Mouse (Mus musculus) gastrocnemius, adult 8-10 months (tissue): ENCODE measurements around the gene Gm12695. TPM values are rescaled to one million over a fixed set of nuclear protein-coding genes. Genes with fewer than 3 reads are reported as not detected.

Source experiments
- DNase-seq, 2 experiments: peaks; one replicate each; pipeline ENCODE4 v3.0.0; 2022; ENCODE audit warnings: low spot score in 2 of 2
- total RNA-seq, 4 experiments: library from RNA; stranded (reverse); gene quantifications; 2 replicates each; pipeline ENCODE4 v1.2.4; 2022

The Gm12695 gene
- total RNA-seq, 4 experiments from 2014 or later = not detected

DNA sequence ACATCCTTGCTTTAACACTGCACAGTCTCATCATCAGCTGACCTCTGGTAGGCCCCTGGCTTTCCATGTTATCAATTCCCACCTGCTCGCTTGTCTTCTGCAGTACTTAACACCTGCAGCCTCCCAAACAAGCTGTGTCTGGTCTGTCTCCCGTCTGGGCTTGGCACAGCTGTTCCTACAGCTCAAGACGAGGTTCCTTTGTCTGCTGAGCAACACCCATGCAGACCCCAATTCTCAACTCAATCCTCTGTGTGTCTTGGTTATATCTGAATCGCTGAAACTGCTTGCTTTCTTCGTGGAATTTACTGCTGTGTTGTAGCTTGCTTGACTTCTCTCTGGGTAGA lies 86.8 kb downstream of the Gm12695 start:
- DNase-seq = no peak

DNA sequence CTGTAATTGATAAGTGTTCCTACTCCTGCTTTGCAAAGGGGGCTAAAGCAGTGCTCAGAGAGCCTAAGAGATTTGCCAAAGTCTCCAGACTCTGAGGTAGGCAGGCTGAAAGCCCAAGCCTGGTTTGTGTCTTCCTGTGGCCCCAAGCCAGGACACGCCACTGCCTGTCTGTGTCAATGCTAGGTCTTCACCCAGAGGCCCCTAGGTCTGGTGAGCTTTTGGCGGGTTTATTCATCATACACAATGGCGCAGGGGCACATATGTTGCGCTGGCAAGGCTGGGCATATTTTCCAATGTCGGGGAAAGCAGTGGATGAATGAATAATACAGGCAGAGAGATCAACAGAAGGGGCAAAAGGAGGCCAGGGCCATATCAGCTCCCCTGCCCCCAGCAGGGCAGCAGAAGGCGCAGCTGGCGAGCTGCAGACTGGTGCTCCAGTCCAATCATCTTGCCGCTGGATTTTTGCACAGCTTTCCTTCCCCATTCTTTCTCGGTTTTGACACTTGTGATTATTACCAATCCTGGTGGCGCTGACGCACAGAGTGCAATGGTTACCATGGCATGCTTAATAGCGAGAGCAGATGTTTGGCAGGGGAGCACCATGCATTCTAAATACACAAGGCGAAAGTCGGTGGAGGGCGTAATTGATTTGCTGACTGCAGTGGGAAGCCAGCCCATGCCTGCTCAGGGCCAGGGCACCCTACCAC lies 87.3 kb downstream of the Gm12695 start:
- no peak for DNase-seq

- no peak for DNase-seq
Observed at GRCm38 (mm10) chr4:96696614-96697360, 88.2 kb downstream of the Gm12695 start.

DNA sequence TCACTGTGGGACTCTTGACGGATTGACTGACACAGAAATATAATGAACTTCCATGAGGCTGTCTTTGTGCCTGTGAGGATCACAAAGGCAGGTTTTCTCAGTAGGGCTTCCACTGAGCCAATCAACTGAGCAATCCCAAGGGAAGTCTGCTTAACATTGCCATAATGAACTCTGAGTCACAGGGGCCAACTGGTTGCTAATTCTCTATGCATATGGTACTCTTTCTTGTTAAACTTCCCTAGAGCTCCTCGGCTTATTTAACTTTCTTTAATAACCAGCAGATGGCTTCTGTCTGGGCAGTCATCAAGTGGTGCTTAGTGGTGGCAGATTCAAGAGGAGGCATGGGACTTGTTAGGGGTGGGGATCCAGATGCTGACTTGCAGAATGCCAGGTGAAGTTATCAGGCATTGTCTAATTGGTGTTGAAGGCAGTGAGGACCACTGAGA lies 97.6 kb downstream of the Gm12695 start:
- no peak for DNase-seq

DNA sequence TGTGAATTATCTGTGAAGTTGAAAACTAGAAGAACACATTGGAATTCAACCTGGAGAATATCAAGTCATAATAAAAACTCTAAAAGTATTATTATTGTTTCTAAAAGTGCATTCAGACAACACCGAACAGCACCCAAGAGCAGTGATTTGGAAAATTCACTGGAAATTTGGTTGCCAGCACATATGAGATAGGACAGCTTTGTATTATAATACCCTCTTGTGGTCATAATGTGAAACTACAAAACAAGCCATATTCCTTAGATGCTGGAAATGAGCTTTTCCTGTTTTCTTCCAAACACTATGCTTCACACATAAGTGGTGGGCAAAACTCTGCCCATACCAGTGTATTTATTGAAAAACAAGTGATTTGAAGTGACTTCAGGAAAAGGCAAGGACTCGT lies 101.5 kb downstream of the Gm12695 start:
- DNase-seq = no peak

GRCm38 (mm10) chr4:96680966-96681365 lies 104.0 kb downstream of the Gm12695 start:
- DNase-seq = no peak

GRCm38 (mm10) chr4:96680233-96680632 lies 104.8 kb downstream of the Gm12695 start:
- DNase-seq = no peak

Other genes with a start within 250 kb of the Gm12695 start
- 1 to 10 TPM in 2 of 4 experiments, under 1 TPM in 2; 0.77 to 1.4 (median 1.0) TPM for gene Cyp2j6, start 231.5 kb downstream of the Gm12695 start, total RNA-seq
- gene Cyp2j9, start 193.6 kb downstream of the Gm12695 start, total RNA-seq = 1 to 10 TPM in 1 of 4 experiments, under 1 TPM in 3; 0.27 to 1.0 (median 0.62) TPM
- not detected for gene Cyp2j5, start 121.0 kb downstream of the Gm12695 start, total RNA-seq